Mouse (Mus musculus): ENCODE results near the gene Ibtk. TPM values are rescaled to one million over a fixed set of nuclear protein-coding genes. Genes with fewer than 3 reads are reported as not detected.
A peak's percentile ranks its signal among the peaks of the same experiment; 100 is the strongest.

The Ibtk gene
- total and polyA plus RNA-seq, 2 experiments = 5.2 to 32.5 TPM

- Histone ChIP-seq H3K4me3 (ENCODE audit: insufficient read depth, low read depth, low read length) (no peak overlapping the region), H3K27me3 (ENCODE audit: control insufficient read depth, insufficient read depth, low read length) (no peaks in the 10 kb centered on the region), H3K79me2 (ENCODE audit: control insufficient read depth, insufficient read depth, low read length) (no peaks in the 10 kb centered on the region), H3K4me1 (ENCODE audit: control insufficient read depth, insufficient read depth, low read length) (peaks cover 8% of the 10 kb centered on the region), H3K9ac (ENCODE audit: low read depth, low read length) (no peak overlapping the region), H3K36me3 (ENCODE audit: control insufficient read depth, insufficient read depth, low read length) (no peaks in the 10 kb centered on the region), H3K27ac (replicated peaks; ENCODE audit: insufficient read depth, low read depth, low read length) (no peak overlapping the region)
- 50% methylated on average over 3 of the region's 3 CpGs for WGBS
- TF ChIP-seq POLR2A (IDR thresholded peaks at IDR 0.05; ENCODE audit: extremely low read depth, insufficient read depth, low read length) = no peak
- TF ChIP-seq CTCF (IDR thresholded peaks at IDR 0.05; ENCODE audit: low read depth, low read length) = no peak
- DNase-seq (ENCODE audit: extremely low read depth, low read depth, low spot score) = no peak
These were observed 22.3 kb upstream of the Ibtk start for GRCm38 (mm10) chr9:85771454-85771853.

GRCm38 (mm10) chr9:85770369-85770768 lies 21.2 kb upstream of the Ibtk start:
- Histone ChIP-seq H3K27ac (replicated peaks; ENCODE audit: insufficient read depth, low read depth, low read length) (no peak overlapping the region), H3K36me3 (ENCODE audit: control insufficient read depth, insufficient read depth, low read length) (no peaks in the 10 kb centered on the region), H3K9ac (ENCODE audit: low read depth, low read length) (no peak overlapping the region), H3K27me3 (ENCODE audit: control insufficient read depth, insufficient read depth, low read length) (no peaks in the 10 kb centered on the region), H3K79me2 (ENCODE audit: control insufficient read depth, insufficient read depth, low read length) (no peaks in the 10 kb centered on the region), H3K4me1 (ENCODE audit: control insufficient read depth, insufficient read depth, low read length) (peaks cover 8% of the 10 kb centered on the region), H3K4me3 (ENCODE audit: insufficient read depth, low read depth, low read length) (no peak overlapping the region)
- no peak for DNase-seq (ENCODE audit: extremely low read depth, low read depth, low spot score)
- TF ChIP-seq POLR2A (IDR thresholded peaks at IDR 0.05; ENCODE audit: extremely low read depth, insufficient read depth, low read length) (no peak), CTCF (IDR thresholded peaks at IDR 0.05; ENCODE audit: low read depth, low read length) (no peak)
- WGBS = 91% methylated on average over 4 of the region's 4 CpGs

- H3K27me3 ChIP-seq (ENCODE audit: control insufficient read depth, insufficient read depth, low read length) = no peaks in the 10 kb centered on the region
- WGBS = 17% methylated on average over 12 of the region's 12 CpGs
- no peaks in the 10 kb centered on the region for H3K79me2 ChIP-seq (ENCODE audit: control insufficient read depth, insufficient read depth, low read length)
- TF ChIP-seq CTCF (IDR thresholded peaks at IDR 0.05; ENCODE audit: low read depth, low read length) (no peak), POLR2A (IDR thresholded peaks at IDR 0.05; ENCODE audit: extremely low read depth, insufficient read depth, low read length) (no peak)
- H3K27ac ChIP-seq (replicated peaks; ENCODE audit: insufficient read depth, low read depth, low read length) = peak overlapping the region; percentile 19; the same call in 1 of the 2 replicates
- no peaks in the 10 kb centered on the region for H3K36me3 ChIP-seq (ENCODE audit: control insufficient read depth, insufficient read depth, low read length)
- H3K4me1 ChIP-seq (ENCODE audit: control insufficient read depth, insufficient read depth, low read length) = peaks cover 8% of the 10 kb centered on the region
- peak; percentile 81 for DNase-seq (ENCODE audit: extremely low read depth, low read depth, low spot score)
- H3K4me3 ChIP-seq (ENCODE audit: insufficient read depth, low read depth, low read length) = peak overlapping the region; percentile 16; the same call in 1 of the 2 replicates
- H3K9ac ChIP-seq (ENCODE audit: low read depth, low read length) = no peak overlapping the region
These were observed 20.1 kb upstream of the Ibtk start for GRCm38 (mm10) chr9:85769057-85769789.

GRCm38 (mm10) chr9:85767255-85767654 lies 18.1 kb upstream of the Ibtk start:
- H3K27me3 ChIP-seq (ENCODE audit: control insufficient read depth, insufficient read depth, low read length) = no peaks in the 10 kb centered on the region
- H3K4me3 ChIP-seq (ENCODE audit: insufficient read depth, low read depth, low read length) = no peak overlapping the region
- WGBS = 94% methylated on average over 2 of the region's 2 CpGs
- no peaks in the 10 kb centered on the region for H3K36me3 ChIP-seq (ENCODE audit: control insufficient read depth, insufficient read depth, low read length)
- no peaks in the 10 kb centered on the region for H3K79me2 ChIP-seq (ENCODE audit: control insufficient read depth, insufficient read depth, low read length)
- no peak for DNase-seq (ENCODE audit: extremely low read depth, low read depth, low spot score)
- H3K27ac ChIP-seq (replicated peaks; ENCODE audit: insufficient read depth, low read depth, low read length) = no peak overlapping the region
- H3K9ac ChIP-seq (ENCODE audit: low read depth, low read length) = no peak overlapping the region
- peaks cover 8% of the 10 kb centered on the region for H3K4me1 ChIP-seq (ENCODE audit: control insufficient read depth, insufficient read depth, low read length)
- no peak for TF ChIP-seq POLR2A (IDR thresholded peaks at IDR 0.05; ENCODE audit: extremely low read depth, insufficient read depth, low read length)
- TF ChIP-seq CTCF (IDR thresholded peaks at IDR 0.05; ENCODE audit: low read depth, low read length) = no peak

- no peak overlapping the region for H3K9ac ChIP-seq (ENCODE audit: low read depth, low read length)
- H3K27ac ChIP-seq (replicated peaks; ENCODE audit: insufficient read depth, low read depth, low read length) = no peak overlapping the region
- no peaks in the 10 kb centered on the region for H3K79me2 ChIP-seq (ENCODE audit: control insufficient read depth, insufficient read depth, low read length)
- no peak overlapping the region for H3K4me3 ChIP-seq (ENCODE audit: insufficient read depth, low read depth, low read length)
- WGBS = 96% methylated on average over 1 of the region's 1 CpGs
- no peaks in the 10 kb centered on the region for H3K4me1 ChIP-seq (ENCODE audit: control insufficient read depth, insufficient read depth, low read length)
- DNase-seq (ENCODE audit: extremely low read depth, low read depth, low spot score) = peak; percentile 45
- TF ChIP-seq POLR2A (IDR thresholded peaks at IDR 0.05; ENCODE audit: extremely low read depth, insufficient read depth, low read length) (no peak), CTCF (IDR thresholded peaks at IDR 0.05; ENCODE audit: low read depth, low read length) (no peak)
- no peaks in the 10 kb centered on the region for H3K27me3 ChIP-seq (ENCODE audit: control insufficient read depth, insufficient read depth, low read length)
- H3K36me3 ChIP-seq (ENCODE audit: control insufficient read depth, insufficient read depth, low read length) = no peaks in the 10 kb centered on the region
These were observed 13.3 kb upstream of the Ibtk start for GRCm38 (mm10) chr9:85762476-85762875.

- Histone ChIP-seq H3K36me3 (ENCODE audit: control insufficient read depth, insufficient read depth, low read length) (no peaks in the 10 kb centered on the region), H3K27ac (replicated peaks; ENCODE audit: insufficient read depth, low read depth, low read length) (no peak overlapping the region), H3K79me2 (ENCODE audit: control insufficient read depth, insufficient read depth, low read length) (peaks cover 5% of the 10 kb centered on the region; the same call in 1 of the 2 replicates), H3K4me1 (ENCODE audit: control insufficient read depth, insufficient read depth, low read length) (peaks cover 10% of the 10 kb centered on the region), H3K27me3 (ENCODE audit: control insufficient read depth, insufficient read depth, low read length) (no peaks in the 10 kb centered on the region), H3K4me3 (ENCODE audit: insufficient read depth, low read depth, low read length) (no peak overlapping the region), H3K9ac (ENCODE audit: low read depth, low read length) (no peak overlapping the region)
- DNase-seq (ENCODE audit: extremely low read depth, low read depth, low spot score) = no peak
- no peak for TF ChIP-seq CTCF (IDR thresholded peaks at IDR 0.05; ENCODE audit: low read depth, low read length)
- TF ChIP-seq POLR2A (IDR thresholded peaks at IDR 0.05; ENCODE audit: extremely low read depth, insufficient read depth, low read length) = no peak
- WGBS = 92% methylated on average over 7 of the region's 7 CpGs
These were observed 1.7 kb upstream of the Ibtk start for GRCm38 (mm10) chr9:85750797-85751196.

Measured in liver, adult 2 months (tissue).